Mouse (Mus musculus) subcutaneous adipose tissue, adult 2 months (tissue): Measurements from ENCODE around the gene Zc2hc1b. TPM values are rescaled to one million over a fixed set of nuclear protein-coding genes. Genes with fewer than 3 reads are reported as not detected.

Experiments
- polyA plus RNA-seq: library from polyadenylated mRNA; depleted of rRNA; stranded (reverse); fragments of >200 nt; gene quantifications from 2 replicates; pipeline ENCODE4 v1.2.3, GENCODE M21; 2012; ENCODE audit warnings: low replicate concordance; rRNA removed

The Zc2hc1b gene
- not detected in 2 replicates for polyA plus RNA-seq

GRCm38 (mm10) chr10:13177973-13178624, at the start of gene Zc2hc1b:
TSS of gene Zc2hc1b (minus strand) at chr10:13178023.

GRCm38 (mm10) chr10:13192731-13193351, 15.0 kb upstream of the Zc2hc1b start, which contains the start of gene Ltv1:
TSS of gene Ltv1 (minus strand) at chr10:13193168.

Other genes with a start within 250 kb of the Zc2hc1b start
- gene Stx11, start 213.7 kb downstream of the Zc2hc1b start, polyA plus RNA-seq: 1.1 and 4.1 TPM in 2 replicates
- gene Sf3b5, start 172.7 kb downstream of the Zc2hc1b start, polyA plus RNA-seq: 24.1 and 25.5 TPM in 2 replicates
- gene Plagl1, start 117.5 kb downstream of the Zc2hc1b start, polyA plus RNA-seq: 56.0 and 114 TPM in 2 replicates
- gene Ltv1, start 15.1 kb upstream of the Zc2hc1b start, polyA plus RNA-seq: 25.5 and 26.2 TPM in 2 replicates